13 mouse cellular contexts compared by ENCODE assay signal in genomic region chr14:54594631-54595414, GRCm38 (mm10). TPM values are rescaled to one million over a fixed set of nuclear protein-coding genes. Genes with fewer than 3 reads are reported as not detected.
DNase-seq lines count a peak whose midpoint lies in the region; ATAC-seq and TF ChIP-seq lines count a peak whose summit lies in the region.
"Had no signal": no experiment of that assay in that cellular context is flagged by ENCODE, and none has a peak within 500 bp of the region (broad histone marks: within the 10 kb centered on the region; RNA-seq: fewer than 3 reads in every experiment).

No protein-coding gene starts in this region.

- peak overlapping the region; percentile 32 for H3K9ac ChIP-seq in heart, embryonic 12.5 days
- H3K9ac ChIP-seq in ES-E14 (ENCODE audit: insufficient read depth, low read depth, low read length, poor library complexity, severe bottlenecking) = peak overlapping the region; percentile 37
- peak overlapping the region; percentile 30; the same call in 1 of the 2 replicates for H3K9ac ChIP-seq in forebrain, embryonic 12.5 days

- no peak; the same call in 1 of the 2 replicates for TF ChIP-seq CTCF in left cerebral cortex, adult 2 months (IDR thresholded peaks at IDR 0.05)

- H3K27me3 ChIP-seq in heart, embryonic 12.5 days (replicated peaks) = no peaks in the 10 kb centered on the region
- no peaks in the 10 kb centered on the region for H3K27me3 ChIP-seq in forebrain, embryonic 12.5 days

- H3K36me3 ChIP-seq in heart, embryonic 12.5 days = peaks cover 28% of the 10 kb centered on the region
- no peaks in the 10 kb centered on the region for H3K36me3 ChIP-seq in ES-E14 (ENCODE audit: control insufficient read depth, insufficient read depth, low read length, poor library complexity, severe bottlenecking)
- H3K36me3 ChIP-seq in forebrain, embryonic 12.5 days (replicated peaks) = peaks cover 27% of the 10 kb centered on the region

- 43% methylated on average over 28 of the region's 28 CpGs for WGBS in heart, embryonic 12.5 days
- WGBS in forebrain, embryonic 12.5 days = 66% methylated on average over 27 of the region's 28 CpGs

- DNase-seq in heart, postnatal 36 days = no peak
- DNase-seq in left cerebral cortex, adult 2 months (ENCODE audit: extremely low spot score in 1 of 2, low spot score in 2 of 2) = no peak
- DNase-seq in left cerebral cortex, postnatal 10 days (ENCODE audit: extremely low spot score in 1 of 2, low spot score in 2 of 2) = no peak
- DNase-seq in ES-E14 (ENCODE audit: low read depth, low spot score) = no peak
- no peak for DNase-seq in thymus, postnatal 14 days
- DNase-seq in lung, postnatal 14 days = no peak
- DNase-seq: adrenal gland, postnatal 25 days; cerebellum, adult 11-12 months had no signal

- H3K4me2 ChIP-seq in heart, embryonic 12.5 days = peak overlapping the region; percentile 60
- no peak overlapping the region for H3K4me2 ChIP-seq in forebrain, embryonic 12.5 days

- peak overlapping the region; percentile 29 for H3K4me3 ChIP-seq in heart, embryonic 12.5 days
- H3K4me3 ChIP-seq in left cerebral cortex, adult 2 months = peak overlapping the region; percentile 40
- H3K4me3 ChIP-seq in ES-E14 (ENCODE audit: insufficient read depth in 1 of 2, low read depth in 1 of 2, low read length in 2 of 2, poor library complexity in 1 of 2, severe bottlenecking in 1 of 2) = peak overlapping the region; percentile 64 to 68
- no peak overlapping the region for H3K4me3 ChIP-seq in forebrain, embryonic 12.5 days (replicated peaks)

- H3K9me3 ChIP-seq in heart, embryonic 12.5 days (replicated peaks) = 0 out of 2 replicates have a peak, but pooled peaks cover 3% of the 10 kb centered on the region
- H3K9me3 ChIP-seq in ES-E14 (ENCODE audit: control insufficient read depth, insufficient read depth, low read depth, low read length) = no peaks in the 10 kb centered on the region
- no peaks in the 10 kb centered on the region; the same call in 1 of the 2 replicates for H3K9me3 ChIP-seq in forebrain, embryonic 12.5 days

- H3K4me1 ChIP-seq in heart, embryonic 12.5 days (replicated peaks) = peaks cover 38% of the 10 kb centered on the region
- H3K4me1 ChIP-seq in ES-E14 (ENCODE audit: control insufficient read depth in 2 of 2, insufficient read depth in 2 of 2, low read length in 2 of 2, poor library complexity in 1 of 2) = peaks cover 0 to 13% of the 10 kb centered on the region in 2 experiments; a peak in 2 of 4 replicates
- no peaks in the 10 kb centered on the region for H3K4me1 ChIP-seq in forebrain, embryonic 12.5 days

- in situ Hi-C loops in ES-E14 (cut with MboI; ENCODE audit: low sequenced_read_pairs in 2 of 2, unreplicated experiment in 2 of 2) = no loop called here

- intact Hi-C loops in heart, postnatal 36 days (cut with DNase I) = no loop called here
- intact Hi-C loops in left cerebral cortex, adult 2 months (cut with DNase I) = no loop called here
- intact Hi-C loops in left cerebral cortex, postnatal 10 days (cut with DNase I) = no loop called here

- H3K27ac ChIP-seq in heart, embryonic 12.5 days (ENCODE audit: poor library complexity, severe bottlenecking) = 0 out of 2 replicates have a peak overlapping the region, but pooled peaks have one; percentile 1
- peak overlapping the region; percentile 88 for H3K27ac ChIP-seq in left cerebral cortex, adult 2 months
- no peak overlapping the region for H3K27ac ChIP-seq in ES-E14 (ENCODE audit: insufficient read depth, low read depth, low read length, poor library complexity, severe bottlenecking)
- no peak overlapping the region for H3K27ac ChIP-seq in forebrain, embryonic 12.5 days

- peak; percentile 23; the same call in 1 of the 2 replicates for ATAC-seq in heart, embryonic 12.5 days (ENCODE audit: insufficient number of reproducible peaks, low FRiP score)
- 0 out of 2 replicates have a peak, but pooled peaks have one; percentile 17 for ATAC-seq in forebrain, embryonic 12.5 days (ENCODE audit: low FRiP score)

TF ChIP-seq in ES-E14, 5 proteins besides CTCF, POLR2A, EP300 and RAD21:
- TF ChIP-seq ZNF384 (IDR thresholded peaks at IDR 0.05; ENCODE audit: low read depth, low read length) (no peak), ZC3H11A (IDR thresholded peaks at IDR 0.05; ENCODE audit: borderline replicate concordance, low read depth, low read length) (no peak), CHD2 (IDR thresholded peaks at IDR 0.05; ENCODE audit: low read depth, low read length) (no peak), MAFK (IDR thresholded peaks at IDR 0.05; ENCODE audit: insufficient read depth, low read depth, low read length) (no peak), HCFC1 (IDR thresholded peaks at IDR 0.05; ENCODE audit: borderline replicate concordance, insufficient read depth, low read length) (no peak)
TF ChIP-seq in ES-E14: peak in this region for 0.

RNA-seq across cellular contexts. Expression of gene 4931414P19Rik, which starts 11.0 kb away (rescaled TPM):
- 6.4 and 6.8 TPM in 2 replicates for polyA plus RNA-seq in heart, embryonic 12.5 days (2016; fragmentation: Nextera tagmentation; extraction: Ambion mirVana)
- 1 to 10 TPM; 4.0 to 5.9 TPM for total RNA-seq in heart, postnatal 36 days (2021)
- total RNA-seq in left cerebral cortex, adult 2 months (2021) = 1 to 10 TPM; 8.3 to 9.0 TPM
- 1 to 10 TPM; 3.6 to 5.8 TPM for total RNA-seq in left cerebral cortex, postnatal 10 days (2021)
- total RNA-seq in ES-E14 (2012; rRNA removed) = 4.8 and 6.4 TPM in 2 replicates
- 9.0 and 9.2 TPM in 2 replicates for polyA plus RNA-seq in forebrain, embryonic 12.5 days (2016; fragmentation: Nextera tagmentation; extraction: Ambion mirVana)

RNA-seq across cellular contexts. Expression of gene Ajuba, which starts 17.5 kb away (rescaled TPM):
- polyA plus RNA-seq in heart, embryonic 12.5 days (2016; fragmentation: Nextera tagmentation; extraction: Ambion mirVana) = 39.5 and 40.7 TPM in 2 replicates
- 1 to 10 TPM; 6.1 to 6.4 TPM for total RNA-seq in heart, postnatal 36 days (2021)
- total RNA-seq in left cerebral cortex, adult 2 months (2021) = 1 to 10 TPM; 1.3 to 2.8 TPM
- total RNA-seq in left cerebral cortex, postnatal 10 days (2021) = 1 to 10 TPM; 3.2 to 3.7 TPM
- total RNA-seq in ES-E14 (2012; rRNA removed) = 65.1 and 94.1 TPM in 2 replicates
- 37.5 and 47.3 TPM in 2 replicates for polyA plus RNA-seq in forebrain, embryonic 12.5 days (2016; fragmentation: Nextera tagmentation; extraction: Ambion mirVana)

RNA-seq across cellular contexts. Expression of gene Psmb5, which starts 23.0 kb away (rescaled TPM):
- 300 and 308 TPM in 2 replicates for polyA plus RNA-seq in heart, embryonic 12.5 days (2016; fragmentation: Nextera tagmentation; extraction: Ambion mirVana)
- 100 to 1,000 TPM; 185 to 191 TPM for total RNA-seq in heart, postnatal 36 days (2021)
- 100 to 1,000 TPM; 166 to 167 TPM for total RNA-seq in left cerebral cortex, adult 2 months (2021)
- 100 to 1,000 TPM; 196 to 203 TPM for total RNA-seq in left cerebral cortex, postnatal 10 days (2021)
- 202 and 317 TPM in 2 replicates for total RNA-seq in ES-E14 (2012; rRNA removed)
- 395 and 399 TPM in 2 replicates for polyA plus RNA-seq in forebrain, embryonic 12.5 days (2016; fragmentation: Nextera tagmentation; extraction: Ambion mirVana)

RNA-seq across cellular contexts. Expression of gene Psmb11, which starts 26.4 kb away (rescaled TPM):
- polyA plus RNA-seq in heart, embryonic 12.5 days (2016; fragmentation: Nextera tagmentation; extraction: Ambion mirVana) = not detected in 2 replicates
- not detected for total RNA-seq in heart, postnatal 36 days (2021)
- total RNA-seq in left cerebral cortex, adult 2 months (2021) = not detected
- total RNA-seq in left cerebral cortex, postnatal 10 days (2021) = not detected
- total RNA-seq in ES-E14 (2012; rRNA removed) = 0.11 TPM in 1 of 2 replicates, not detected in the other
- 0.04 TPM in 1 of 2 replicates, not detected in the other for polyA plus RNA-seq in forebrain, embryonic 12.5 days (2016; fragmentation: Nextera tagmentation; extraction: Ambion mirVana)
- total RNA-seq: adrenal gland, postnatal 25 days; hematopoietic stem cell, adult 5-6 weeks had no signal
- polyA plus RNA-seq: liver, embryonic 16.5 days; small intestine, adult 2 months had no signal

RNA-seq across cellular contexts. Expression of gene Haus4, which starts 40.4 kb away (rescaled TPM):
- polyA plus RNA-seq in heart, embryonic 12.5 days (2016; fragmentation: Nextera tagmentation; extraction: Ambion mirVana) = 38.0 and 46.3 TPM in 2 replicates
- total RNA-seq in heart, postnatal 36 days (2021) = 1 to 10 TPM; 3.2 to 4.1 TPM
- total RNA-seq in left cerebral cortex, adult 2 months (2021) = 1 to 10 TPM; 2.2 to 2.7 TPM
- total RNA-seq in left cerebral cortex, postnatal 10 days (2021) = 1 to 10 TPM; 3.3 to 4.5 TPM
- 24.5 and 40.3 TPM in 2 replicates for total RNA-seq in ES-E14 (2012; rRNA removed)
- 43.5 and 47.5 TPM in 2 replicates for polyA plus RNA-seq in forebrain, embryonic 12.5 days (2016; fragmentation: Nextera tagmentation; extraction: Ambion mirVana)

Comparison
In these comparisons a context has a peak if more than half of its experiments do, and no peak if none do; other contexts are left out.
1. H3K27ac ChIP-seq: peak in heart, embryonic 12.5 days (single experiment) and left cerebral cortex, adult 2 months (single experiment); none in ES-E14 (single experiment) and forebrain, embryonic 12.5 days (single experiment).
2. Peak in every context shown above with its lines, with median percentiles within 50 percentile points of each other: H3K9ac ChIP-seq.